Mouse (Mus musculus) embryonic fibroblast, embryonic 13.5 days (primary cell): Measurements from ENCODE around the gene Rai2. TPM values are rescaled to one million over a fixed set of nuclear protein-coding genes. Genes with fewer than 3 reads are reported as not detected.

Source experiments
- H3K27ac ChIP-seq: 2 replicates; pipeline ENCODE4 v1.5.1; 2012; ENCODE audit warnings: low read length, control low read depth, inconsistent platforms; ENCODE audit not compliant: insufficient read depth
- H3K4me1 ChIP-seq: 2 replicates; pipeline ENCODE4 v1.6.1; 2011; ENCODE audit warnings: low read length; ENCODE audit not compliant: control insufficient read depth, insufficient read depth
- H3K4me3 ChIP-seq: 2 replicates; pipeline ENCODE4 v1.5.1; 2011; ENCODE audit warnings: mild to moderate bottlenecking, control low read depth, low read length; ENCODE audit not compliant: insufficient read depth
- CTCF ChIP-seq: IDR thresholded peaks from 2 replicates; pipeline ENCODE4 v1.5.1; 2011; ENCODE audit warnings: mild to moderate bottlenecking, control low read depth, low read length, moderate library complexity, borderline replicate concordance; ENCODE audit not compliant: insufficient read depth
- POLR2A ChIP-seq: IDR thresholded peaks from 2 replicates; pipeline ENCODE4 v1.6.1; 2011; ENCODE audit warnings: low read depth, mild to moderate bottlenecking, control low read depth, low read length, moderate library complexity
- polyA plus RNA-seq: library from polyadenylated mRNA; stranded (reverse); fragments of >200 nt; gene quantifications from 2 replicates; pipeline ENCODE4 v1.2.4, GENCODE M21; 2011; ENCODE audit warnings: low read depth; ENCODE audit not compliant: missing spikeins, insufficient read length

Gene Rai2
- 0.45 and 0.47 TPM in 2 replicates for polyA plus RNA-seq

- H3K27ac ChIP-seq, result no peak within 1 kb of the TSS
- peak within 1 kb of the TSS; percentile 48 for H3K4me3 ChIP-seq
- TF ChIP-seq POLR2A (no peak; the same call in 1 of the 2 replicates), CTCF (no peak)
These were observed at the start of gene Rai2 for GRCm38 (mm10) chrX:161716865-161717763. Gene Rai2, plus strand, starts transcription at chrX:161717069.

GRCm38 (mm10) chrX:161689336-161689735 is 27.5 kb upstream of the Rai2 start:
- TF ChIP-seq POLR2A, result no peak
- TF ChIP-seq CTCF, result no peak
- Histone ChIP-seq H3K4me3 (no peak overlapping the region), H3K4me1 (no peaks in the 10 kb centered on the region), H3K27ac (no peak overlapping the region)

More at GRCm38 (mm10) chrX:161716865-161717763, at the start of gene Rai2:
- no peaks in the 10 kb centered on the region for H3K4me1 ChIP-seq

- Histone ChIP-seq H3K27ac (no peak overlapping the region), H3K4me1 (no peaks in the 10 kb centered on the region), H3K4me3 (peak overlapping the region; percentile 32; the same call in 1 of the 2 replicates)
- TF ChIP-seq POLR2A, result no peak
- TF ChIP-seq CTCF, result no peak
These were observed 385 bp upstream of the Rai2 start for GRCm38 (mm10) chrX:161716503-161716864.

- no peak overlapping the region for H3K27ac ChIP-seq
- H3K4me1 ChIP-seq, result no peaks in the 10 kb centered on the region
- H3K4me3 ChIP-seq, result peak overlapping the region; percentile 48
- no peak for TF ChIP-seq POLR2A
These were observed 1.0 kb downstream of the Rai2 start for GRCm38 (mm10) chrX:161717764-161718382.

GRCm38 (mm10) chrX:161718548-161718947 is 1.7 kb downstream of the Rai2 start:
- TF ChIP-seq CTCF (no peak), POLR2A (no peak)
- Histone ChIP-seq H3K4me3 (no peak overlapping the region), H3K4me1 (no peaks in the 10 kb centered on the region)

GRCm38 (mm10) chrX:161721082-161721481 is 4.2 kb downstream of the Rai2 start:
- H3K4me1 ChIP-seq, result no peaks in the 10 kb centered on the region
- no peak for TF ChIP-seq CTCF
- no peak for TF ChIP-seq POLR2A
- H3K4me3 ChIP-seq, result no peak overlapping the region
- no peak overlapping the region for H3K27ac ChIP-seq

More at GRCm38 (mm10) chrX:161718548-161718947, 1.7 kb downstream of the Rai2 start:
- no peak overlapping the region for H3K27ac ChIP-seq

- TF ChIP-seq CTCF (no peak), POLR2A (no peak)
- Histone ChIP-seq H3K4me3 (no peak overlapping the region), H3K27ac (no peak overlapping the region), H3K4me1 (no peaks in the 10 kb centered on the region)
These were observed 6.5 kb downstream of the Rai2 start for GRCm38 (mm10) chrX:161723391-161723808.

GRCm38 (mm10) chrX:161726257-161726656 is 9.4 kb downstream of the Rai2 start:
- no peak overlapping the region for H3K27ac ChIP-seq
- no peak overlapping the region for H3K4me3 ChIP-seq
- no peaks in the 10 kb centered on the region for H3K4me1 ChIP-seq
- TF ChIP-seq CTCF, result no peak
- TF ChIP-seq POLR2A, result no peak

GRCm38 (mm10) chrX:161728507-161728906 is 11.6 kb downstream of the Rai2 start:
- H3K4me1 ChIP-seq, result no peaks in the 10 kb centered on the region
- H3K27ac ChIP-seq, result no peak overlapping the region
- TF ChIP-seq CTCF (no peak), POLR2A (no peak)
- H3K4me3 ChIP-seq, result no peak overlapping the region

GRCm38 (mm10) chrX:161730026-161730425 is 13.2 kb downstream of the Rai2 start:
- H3K27ac ChIP-seq, result no peak overlapping the region
- H3K4me1 ChIP-seq, result no peaks in the 10 kb centered on the region
- H3K4me3 ChIP-seq, result no peak overlapping the region
- no peak for TF ChIP-seq POLR2A
- no peak for TF ChIP-seq CTCF
